Mouse (Mus musculus): Measurements from ENCODE around the gene Nos1ap. TPM values are rescaled to one million over a fixed set of nuclear protein-coding genes. Genes with fewer than 3 reads are reported as not detected.

Nos1ap gene
- polyA plus RNA-seq, 1 experiment from 2014 or later = 15.9 TPM

GRCm38 (mm10) chr1:170322046-170322445 is 267.6 kb downstream of the Nos1ap start:
- WGBS = 83% methylated on average over 2 of the region's 2 CpGs
- ATAC-seq (ENCODE audit: low FRiP score, low read depth) = no peak
- H3K4me2 ChIP-seq (replicated peaks) = no peak overlapping the region
- H3K9me3 ChIP-seq = no peaks in the 10 kb centered on the region
- peaks cover 19% of the 10 kb centered on the region for H3K36me3 ChIP-seq
- no peak overlapping the region for H3K9ac ChIP-seq
- no peak overlapping the region for H3K4me3 ChIP-seq
- no peak overlapping the region for H3K27ac ChIP-seq
- no peaks in the 10 kb centered on the region for H3K27me3 ChIP-seq
- no peaks in the 10 kb centered on the region for H3K4me1 ChIP-seq

GRCm38 (mm10) chr1:170311431-170311830 is 278.2 kb downstream of the Nos1ap start:
- no peak overlapping the region for H3K4me3 ChIP-seq
- H3K36me3 ChIP-seq = no peaks in the 10 kb centered on the region
- no peak overlapping the region for H3K9ac ChIP-seq
- 70% methylated on average over 6 of the region's 6 CpGs for WGBS
- no peaks in the 10 kb centered on the region for H3K9me3 ChIP-seq
- H3K27me3 ChIP-seq = no peaks in the 10 kb centered on the region
- no peak overlapping the region for H3K4me2 ChIP-seq (replicated peaks)
- ATAC-seq (ENCODE audit: low FRiP score, low read depth) = no peak
- peaks cover 10% of the 10 kb centered on the region for H3K4me1 ChIP-seq
- no peak overlapping the region for H3K27ac ChIP-seq

- H3K9me3 ChIP-seq = no peaks in the 10 kb centered on the region
- 87% methylated on average over 4 of the region's 4 CpGs for WGBS
- H3K36me3 ChIP-seq = no peaks in the 10 kb centered on the region
- no peak for ATAC-seq (ENCODE audit: low FRiP score, low read depth)
- H3K9ac ChIP-seq = no peak within 1 kb of the TSS
- H3K4me1 ChIP-seq = peaks cover 6% of the 10 kb centered on the region
- H3K4me3 ChIP-seq = no peak within 1 kb of the TSS
- no peaks in the 10 kb centered on the region for H3K27me3 ChIP-seq
- H3K4me2 ChIP-seq (replicated peaks) = no peak within 1 kb of the TSS
- H3K27ac ChIP-seq = no peak within 1 kb of the TSS
Measured at GRCm38 (mm10) chr1:170308503-170308902, 281.2 kb downstream of the Nos1ap start, which contains the start of gene Spata46. Spata46 (plus strand) TSS chr1:170308803.

GRCm38 (mm10) chr1:170306232-170306631 is 283.4 kb downstream of the Nos1ap start, which contains the start of gene Gm7694:
Gm7694 (minus strand) TSS chr1:170306332.
- Histone ChIP-seq H3K4me2 (replicated peaks) (no peak within 1 kb of the TSS), H3K4me1 (no peaks in the 10 kb centered on the region), H3K4me3 (no peak within 1 kb of the TSS), H3K9me3 (no peaks in the 10 kb centered on the region), H3K27ac (no peak within 1 kb of the TSS), H3K9ac (no peak within 1 kb of the TSS), H3K36me3 (0 out of 2 replicates have a peak, but pooled peaks cover 2% of the 10 kb centered on the region), H3K27me3 (no peaks in the 10 kb centered on the region)
- ATAC-seq (ENCODE audit: low FRiP score, low read depth) = no peak
- WGBS = 93% methylated on average over 4 of the region's 4 CpGs

GRCm38 (mm10) chr1:170305002-170305401 is 284.7 kb downstream of the Nos1ap start:
- no peak overlapping the region for H3K4me2 ChIP-seq (replicated peaks)
- H3K27ac ChIP-seq = no peak overlapping the region
- no peaks in the 10 kb centered on the region for H3K9me3 ChIP-seq
- H3K4me3 ChIP-seq = no peak overlapping the region
- no peaks in the 10 kb centered on the region for H3K27me3 ChIP-seq
- H3K4me1 ChIP-seq = no peaks in the 10 kb centered on the region
- 0 out of 2 replicates have a peak, but pooled peaks cover 8% of the 10 kb centered on the region for H3K36me3 ChIP-seq
- no peak overlapping the region for H3K9ac ChIP-seq
- WGBS = 89% methylated on average over 10 of the region's 10 CpGs
- no peak for ATAC-seq (ENCODE audit: low FRiP score, low read depth)

- ATAC-seq (ENCODE audit: low FRiP score, low read depth) = no peak
- Histone ChIP-seq H3K27ac (no peak overlapping the region), H3K4me2 (replicated peaks) (no peak overlapping the region), H3K9me3 (no peaks in the 10 kb centered on the region), H3K4me3 (no peak overlapping the region), H3K9ac (no peak overlapping the region), H3K4me1 (no peaks in the 10 kb centered on the region), H3K27me3 (no peaks in the 10 kb centered on the region), H3K36me3 (0 out of 2 replicates have a peak, but pooled peaks cover 8% of the 10 kb centered on the region)
- 73% methylated on average over 6 of the region's 6 CpGs for WGBS
Measured at GRCm38 (mm10) chr1:170303103-170303502, 286.6 kb downstream of the Nos1ap start.

- H3K4me2 ChIP-seq (replicated peaks) = no peak overlapping the region
- no peaks in the 10 kb centered on the region for H3K4me1 ChIP-seq
- ATAC-seq (ENCODE audit: low FRiP score, low read depth) = no peak
- 0 out of 2 replicates have a peak, but pooled peaks cover 8% of the 10 kb centered on the region for H3K36me3 ChIP-seq
- no peak overlapping the region for H3K4me3 ChIP-seq
- H3K27me3 ChIP-seq = no peaks in the 10 kb centered on the region
- 76% methylated on average over 6 of the region's 6 CpGs for WGBS
- H3K27ac ChIP-seq = no peak overlapping the region
- H3K9me3 ChIP-seq = no peaks in the 10 kb centered on the region
- no peak overlapping the region for H3K9ac ChIP-seq
Measured at GRCm38 (mm10) chr1:170302456-170302855, 287.2 kb downstream of the Nos1ap start.

GRCm38 (mm10) chr1:170301686-170302085 is 288.0 kb downstream of the Nos1ap start:
- Histone ChIP-seq H3K27me3 (no peaks in the 10 kb centered on the region), H3K4me1 (no peaks in the 10 kb centered on the region), H3K9me3 (no peaks in the 10 kb centered on the region), H3K9ac (no peak overlapping the region), H3K36me3 (0 out of 2 replicates have a peak, but pooled peaks cover 8% of the 10 kb centered on the region), H3K4me3 (no peak overlapping the region), H3K27ac (no peak overlapping the region), H3K4me2 (replicated peaks) (no peak overlapping the region)
- no peak for ATAC-seq (ENCODE audit: low FRiP score, low read depth)
- 93% methylated on average over 9 of the region's 9 CpGs for WGBS

GRCm38 (mm10) chr1:170299496-170299895 is 290.2 kb downstream of the Nos1ap start:
- Histone ChIP-seq H3K36me3 (0 out of 2 replicates have a peak, but pooled peaks cover 8% of the 10 kb centered on the region), H3K9me3 (no peaks in the 10 kb centered on the region), H3K4me1 (no peaks in the 10 kb centered on the region), H3K9ac (no peak overlapping the region), H3K27me3 (no peaks in the 10 kb centered on the region), H3K4me3 (no peak overlapping the region), H3K27ac (no peak overlapping the region), H3K4me2 (replicated peaks) (no peak overlapping the region)
- 87% methylated on average over 4 of the region's 4 CpGs for WGBS
- no peak for ATAC-seq (ENCODE audit: low FRiP score, low read depth)

GRCm38 (mm10) chr1:170294786-170295570 is 294.7 kb downstream of the Nos1ap start:
- Histone ChIP-seq H3K4me2 (replicated peaks) (no peak overlapping the region), H3K27me3 (no peaks in the 10 kb centered on the region), H3K9me3 (no peaks in the 10 kb centered on the region), H3K4me3 (no peak overlapping the region), H3K36me3 (no peaks in the 10 kb centered on the region), H3K4me1 (no peaks in the 10 kb centered on the region; the same call in 1 of the 2 replicates), H3K9ac (no peak overlapping the region), H3K27ac (no peak overlapping the region)
- ATAC-seq (ENCODE audit: low FRiP score, low read depth) = no peak
- 83% methylated on average over 15 of the region's 15 CpGs for WGBS

- Histone ChIP-seq H3K4me2 (replicated peaks) (no peak overlapping the region), H3K36me3 (no peaks in the 10 kb centered on the region), H3K27me3 (no peaks in the 10 kb centered on the region), H3K9me3 (no peaks in the 10 kb centered on the region), H3K9ac (no peak overlapping the region), H3K27ac (no peak overlapping the region), H3K4me3 (no peak overlapping the region), H3K4me1 (no peaks in the 10 kb centered on the region; the same call in 1 of the 2 replicates)
- no peak for ATAC-seq (ENCODE audit: low FRiP score, low read depth)
- WGBS = 83% methylated on average over 5 of the region's 5 CpGs
Measured at GRCm38 (mm10) chr1:170293257-170293656, 296.4 kb downstream of the Nos1ap start.

GRCm38 (mm10) chr1:170292239-170292951 is 297.3 kb downstream of the Nos1ap start:
- Histone ChIP-seq H3K9me3 (no peaks in the 10 kb centered on the region), H3K27ac (no peak overlapping the region), H3K4me3 (0 out of 2 replicates have a peak overlapping the region, but pooled peaks have one; percentile 7), H3K36me3 (no peaks in the 10 kb centered on the region), H3K27me3 (no peaks in the 10 kb centered on the region), H3K4me2 (replicated peaks) (peak overlapping the region; percentile 31; the same call in 1 of the 2 replicates), H3K4me1 (no peaks in the 10 kb centered on the region; the same call in 1 of the 2 replicates), H3K9ac (no peak overlapping the region)
- WGBS = 46% methylated on average over 9 of the region's 9 CpGs
- peak; percentile 59 for ATAC-seq (ENCODE audit: low FRiP score, low read depth)
